Comparison of ENCODE assay signal across 7 mouse cellular contexts in the genomic region with DNA sequence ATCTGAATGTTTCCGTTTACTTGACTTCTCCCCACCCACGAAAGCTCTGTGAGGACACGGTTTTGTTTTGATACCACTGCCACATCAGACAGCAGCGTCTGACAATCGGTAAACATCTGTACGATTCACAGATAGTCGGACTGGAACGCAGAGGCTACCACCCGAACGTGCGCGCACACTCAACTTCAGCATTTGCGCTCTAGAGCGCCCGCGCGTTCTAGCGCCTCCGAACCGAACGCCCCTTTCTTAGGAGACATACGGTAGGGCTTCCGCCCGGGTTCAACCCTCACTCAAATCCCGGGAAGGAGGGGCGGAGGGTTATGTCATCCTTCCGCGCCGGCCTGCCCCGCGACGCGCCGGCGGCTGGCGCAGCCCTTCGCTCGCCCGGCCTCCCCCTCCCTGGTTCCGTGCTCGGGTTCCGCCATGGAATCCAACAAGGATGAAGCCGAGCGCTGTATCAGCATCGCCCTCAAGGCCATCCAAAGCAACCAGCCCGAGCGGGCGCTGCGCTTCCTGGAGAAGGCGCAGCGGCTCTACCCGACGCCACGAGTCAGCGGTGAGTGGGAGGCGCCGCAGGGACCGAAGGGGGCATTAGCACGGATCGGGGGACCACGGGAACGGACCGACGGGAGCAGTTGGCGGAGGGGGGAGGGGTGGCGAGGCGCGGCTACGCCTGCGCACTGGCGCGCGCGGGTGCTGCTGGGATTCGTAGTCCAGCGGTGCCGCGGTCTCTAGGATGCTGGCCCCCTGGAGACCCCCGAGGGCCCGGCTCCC. TPM values are rescaled to one million over a fixed set of nuclear protein-coding genes. Genes with fewer than 3 reads are reported as not detected.
DNase-seq lines count a peak whose midpoint lies in the region; ATAC-seq and TF ChIP-seq lines count a peak whose summit lies in the region.

Gene Dnajb12, plus strand, starts transcription at position 302 of the 774 bp plus-strand sequence.

- H3K36me3 ChIP-seq in embryonic facial prominence, embryonic 11.5 days (replicated peaks; ENCODE audit: control insufficient read depth, insufficient read depth, low read depth, low read length), result no peaks in the 10 kb centered on the region
- H3K36me3 ChIP-seq in kidney, adult 2 months (ENCODE audit: control insufficient read depth, insufficient read depth, low read length), result no peaks in the 10 kb centered on the region
- peaks cover 16% of the 10 kb centered on the region for H3K36me3 ChIP-seq in limb, embryonic 12.5 days
- no peaks in the 10 kb centered on the region for H3K36me3 ChIP-seq in midbrain, embryonic 15.5 days (replicated peaks)
- H3K36me3 ChIP-seq in spleen, adult 2 months (ENCODE audit: control insufficient read depth, insufficient read depth, low read length), result no peaks in the 10 kb centered on the region

- no peaks in the 10 kb centered on the region for H3K9me3 ChIP-seq in embryonic facial prominence, embryonic 11.5 days (replicated peaks; ENCODE audit: control insufficient read depth, low read length)
- H3K9me3 ChIP-seq in limb, embryonic 12.5 days, result no peaks in the 10 kb centered on the region
- no peaks in the 10 kb centered on the region for H3K9me3 ChIP-seq in midbrain, embryonic 15.5 days

- under 1% methylated on average over 80 of the region's 80 CpGs for WGBS in embryonic facial prominence, embryonic 11.5 days
- WGBS in kidney, adult 2 months, result under 1% methylated on average over 79 of the region's 80 CpGs
- WGBS in limb, embryonic 12.5 days, result under 1% methylated on average over 80 of the region's 80 CpGs
- WGBS in midbrain, embryonic 15.5 days, result under 1% methylated on average over 75 of the region's 80 CpGs
- under 1% methylated on average over 80 of the region's 80 CpGs for WGBS in spleen, adult 2 months

- H3K4me2 ChIP-seq in embryonic facial prominence, embryonic 11.5 days (ENCODE audit: low read depth, low read length), result peak within 1 kb of the TSS; percentile 60
- peak within 1 kb of the TSS; percentile 72 for H3K4me2 ChIP-seq in limb, embryonic 12.5 days
- peak within 1 kb of the TSS; percentile 72 for H3K4me2 ChIP-seq in midbrain, embryonic 15.5 days

- DNase-seq in adrenal gland, postnatal 14 days, result peak; percentile 97
- DNase-seq in embryonic facial prominence, embryonic 11.5 days (ENCODE audit: low spot score), result peak; percentile 97
- peak; percentile 94 to 96 for DNase-seq in heart, adult 18-20 months
- peak; percentile 97 for DNase-seq in kidney, adult 2 months
- DNase-seq in spleen, adult 2 months (ENCODE audit: low read depth in 1 of 2, low spot score in 2 of 2), result peak; percentile 83 to 90

- H3K27ac ChIP-seq in embryonic facial prominence, embryonic 11.5 days (replicated peaks; ENCODE audit: low read depth, low read length), result peak within 1 kb of the TSS; percentile 99
- peak within 1 kb of the TSS; percentile 98 for H3K27ac ChIP-seq in kidney, adult 2 months (ENCODE audit: insufficient read depth, low read depth, low read length)
- H3K27ac ChIP-seq in limb, embryonic 12.5 days, result peak within 1 kb of the TSS; percentile 100
- peak within 1 kb of the TSS; percentile 100 for H3K27ac ChIP-seq in midbrain, embryonic 15.5 days
- H3K27ac ChIP-seq in spleen, adult 2 months (ENCODE audit: insufficient read depth, low read length), result peak within 1 kb of the TSS; percentile 95

- peak; percentile 91 for ATAC-seq in embryonic facial prominence, embryonic 11.5 days (replicated peaks; ENCODE audit: insufficient number of reproducible peaks, low FRiP score, low TSS enrichment, low read depth)
- peak; percentile 91 for ATAC-seq in limb, embryonic 12.5 days (ENCODE audit: insufficient number of reproducible peaks, insufficient read depth, low FRiP score, low TSS enrichment, low read depth)
- peak; percentile 93 for ATAC-seq in midbrain, embryonic 15.5 days (replicated peaks)

- H3K4me3 ChIP-seq in embryonic facial prominence, embryonic 11.5 days (ENCODE audit: low read depth, low read length), result peak within 1 kb of the TSS; percentile 89
- peak within 1 kb of the TSS; percentile 83 for H3K4me3 ChIP-seq in kidney, adult 2 months (ENCODE audit: insufficient read depth, low read depth, low read length)
- H3K4me3 ChIP-seq in limb, embryonic 12.5 days (replicated peaks), result peak within 1 kb of the TSS; percentile 82
- H3K4me3 ChIP-seq in midbrain, embryonic 15.5 days, result peak within 1 kb of the TSS; percentile 96
- peak within 1 kb of the TSS; percentile 93 for H3K4me3 ChIP-seq in spleen, adult 2 months (ENCODE audit: extremely low read depth, insufficient read depth, insufficient read length)

- peak within 1 kb of the TSS; percentile 98 for H3K9ac ChIP-seq in embryonic facial prominence, embryonic 11.5 days (replicated peaks; ENCODE audit: low read length)
- H3K9ac ChIP-seq in limb, embryonic 12.5 days (replicated peaks), result peak within 1 kb of the TSS; percentile 92
- H3K9ac ChIP-seq in midbrain, embryonic 15.5 days, result peak within 1 kb of the TSS; percentile 100

- H3K4me1 ChIP-seq in embryonic facial prominence, embryonic 11.5 days (ENCODE audit: control insufficient read depth, insufficient read depth, low read length), result no peaks in the 10 kb centered on the region
- peaks cover 20% of the 10 kb centered on the region for H3K4me1 ChIP-seq in kidney, adult 2 months (ENCODE audit: control insufficient read depth, insufficient read depth, low read length)
- H3K4me1 ChIP-seq in limb, embryonic 12.5 days (replicated peaks), result peaks cover 12% of the 10 kb centered on the region
- peaks cover 18% of the 10 kb centered on the region for H3K4me1 ChIP-seq in midbrain, embryonic 15.5 days
- 0 out of 2 replicates have a peak, but pooled peaks cover 4% of the 10 kb centered on the region for H3K4me1 ChIP-seq in spleen, adult 2 months (ENCODE audit: control insufficient read depth, insufficient read depth, insufficient read length)

- H3K27me3 ChIP-seq in embryonic facial prominence, embryonic 11.5 days (ENCODE audit: control insufficient read depth, insufficient read depth, low read length), result no peaks in the 10 kb centered on the region
- H3K27me3 ChIP-seq in kidney, adult 2 months (replicated peaks; ENCODE audit: control insufficient read depth, insufficient read depth, low read length), result no peaks in the 10 kb centered on the region
- no peaks in the 10 kb centered on the region for H3K27me3 ChIP-seq in limb, embryonic 12.5 days
- no peaks in the 10 kb centered on the region for H3K27me3 ChIP-seq in midbrain, embryonic 15.5 days (replicated peaks)
- H3K27me3 ChIP-seq in spleen, adult 2 months (ENCODE audit: control insufficient read depth, insufficient read depth, low read length), result no peaks in the 10 kb centered on the region

- 0 out of 2 replicates have a peak, but pooled peaks have one; percentile 1 for TF ChIP-seq CTCF in kidney, adult 2 months (conservative IDR thresholded peaks at IDR 0.05; ENCODE audit: insufficient read depth, insufficient read length, low read depth, low read length)
- TF ChIP-seq CTCF in spleen, adult 2 months (IDR thresholded peaks at IDR 0.05; ENCODE audit: extremely low read depth, insufficient read depth, insufficient read length, insufficient replicate concordance), result no peak

- peak; percentile 12 for TF ChIP-seq POLR2A in kidney, adult 2 months (IDR thresholded peaks at IDR 0.05; ENCODE audit: low read depth, low read length)
- TF ChIP-seq POLR2A in spleen, adult 2 months (IDR thresholded peaks at IDR 0.05; ENCODE audit: low read depth, low read length), result peak; percentile 2; the same call in 1 of the 2 replicates

RNA-seq across cellular contexts. Expression of gene Dnajb12, which starts in this region (rescaled TPM):
- 49.5 and 50.6 TPM in 2 replicates for total RNA-seq in adrenal gland, postnatal 14 days (2021)
- 19.4 and 21.6 TPM in 2 replicates for polyA plus RNA-seq in embryonic facial prominence, embryonic 11.5 days (2014; fragmentation: Nextera tagmentation; extraction: Ambion mirVana)
- total RNA-seq in heart, adult 18-20 months (2021), result 10 to 100 TPM; 38.6 to 42.3 TPM
- polyA plus RNA-seq in kidney, adult 2 months (2012; rRNA removed), result 85.8 and 87.3 TPM in 2 replicates
- 17.6 and 20.7 TPM in 2 replicates for polyA plus RNA-seq in limb, embryonic 12.5 days (2016; fragmentation: Nextera tagmentation; extraction: Ambion mirVana)
- polyA plus RNA-seq in midbrain, embryonic 15.5 days (2015; fragmentation: Nextera tagmentation; extraction: Ambion mirVana), result 18.0 TPM in 2 replicates
- 29.9 and 32.4 TPM in 2 replicates for polyA plus RNA-seq in spleen, adult 2 months (2012; rRNA removed)

Comparison
In these comparisons a context has a peak if more than half of its experiments do, and no peak if none do; other contexts are left out.
1. Peak in every context shown above with its lines: DNase-seq, ATAC-seq, H3K4me3 ChIP-seq and H3K27ac ChIP-seq.